Mouse (Mus musculus): ENCODE data around the gene Hoxd3. TPM values are rescaled to one million over a fixed set of nuclear protein-coding genes. Genes with fewer than 3 reads are reported as not detected.

Gene Hoxd3
- total RNA-seq, 1 experiment: 0.40 TPM

DNA sequence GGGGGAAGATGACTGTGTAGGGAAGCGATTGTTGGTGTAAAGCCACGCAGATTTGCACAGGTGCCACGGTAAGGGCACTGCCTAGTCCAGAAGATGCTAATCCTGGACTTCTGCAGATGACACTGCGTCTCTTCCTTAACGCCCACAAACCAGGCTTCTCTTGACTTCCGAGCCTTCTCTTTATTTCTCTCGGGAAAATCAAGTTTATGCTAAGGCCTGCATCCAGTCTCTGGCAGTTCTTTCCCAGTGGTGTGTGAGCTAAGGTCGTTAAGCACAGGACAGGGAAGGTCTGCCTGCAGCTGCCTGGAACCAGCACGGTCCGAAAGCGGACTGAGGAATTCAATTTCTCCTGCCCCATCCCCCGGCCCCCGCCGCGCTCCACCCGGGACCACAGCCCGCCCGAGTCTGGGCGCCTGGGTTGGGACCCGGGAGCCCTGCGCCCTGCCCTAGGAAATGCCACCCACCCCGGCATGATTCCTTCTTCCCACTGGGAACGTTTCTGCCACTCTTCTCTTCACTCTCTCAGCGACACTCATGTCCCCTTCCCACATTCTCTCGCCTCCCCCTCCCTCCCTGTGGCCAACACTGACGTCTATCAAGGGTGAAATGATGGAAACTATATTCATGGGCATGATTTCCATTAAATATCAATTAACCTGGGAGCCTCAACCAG, 7.9 kb upstream of the Hoxd3 start:
- in situ Hi-C loops (cut with MboI; ENCODE audit: low sequenced_read_pairs in 2 of 2, unreplicated experiment in 2 of 2): loop anchor here (5.0 to 25.0 kb wide), 3 partner anchors 438 to 883 kb away; no protein-coding TSS in a partner anchor
- Histone ChIP-seq H3K9me3 (ENCODE audit: control insufficient read depth, insufficient read depth, low read depth, low read length) (no peaks in the 10 kb centered on the region), H3K4me3 (ENCODE audit: insufficient read depth in 1 of 2, low read depth in 1 of 2, low read length in 2 of 2, poor library complexity in 1 of 2, severe bottlenecking in 1 of 2) (no peak overlapping the region; a peak in 1 of 4 replicates), H3K4me1 (ENCODE audit: control insufficient read depth in 2 of 2, insufficient read depth in 2 of 2, low read length in 2 of 2, poor library complexity in 1 of 2) (peaks cover 0 to 7% of the 10 kb centered on the region in 2 experiments; a peak in 1 of 4 replicates), H3K36me3 (ENCODE audit: control insufficient read depth, insufficient read depth, low read length, poor library complexity, severe bottlenecking) (no peaks in the 10 kb centered on the region), H3K9ac (ENCODE audit: insufficient read depth, low read depth, low read length, poor library complexity, severe bottlenecking) (no peak overlapping the region), H3K27ac (ENCODE audit: insufficient read depth, low read depth, low read length, poor library complexity, severe bottlenecking) (no peak overlapping the region)
- TF ChIP-seq ZNF384 (IDR thresholded peaks at IDR 0.05; ENCODE audit: low read depth, low read length) (no peak), HCFC1 (IDR thresholded peaks at IDR 0.05; ENCODE audit: borderline replicate concordance, insufficient read depth, low read length) (no peak), MAFK (IDR thresholded peaks at IDR 0.05; ENCODE audit: insufficient read depth, low read depth, low read length) (no peak), CHD2 (IDR thresholded peaks at IDR 0.05; ENCODE audit: low read depth, low read length) (no peak)
- DNase-seq (ENCODE audit: low read depth, low spot score): no peak

DNA sequence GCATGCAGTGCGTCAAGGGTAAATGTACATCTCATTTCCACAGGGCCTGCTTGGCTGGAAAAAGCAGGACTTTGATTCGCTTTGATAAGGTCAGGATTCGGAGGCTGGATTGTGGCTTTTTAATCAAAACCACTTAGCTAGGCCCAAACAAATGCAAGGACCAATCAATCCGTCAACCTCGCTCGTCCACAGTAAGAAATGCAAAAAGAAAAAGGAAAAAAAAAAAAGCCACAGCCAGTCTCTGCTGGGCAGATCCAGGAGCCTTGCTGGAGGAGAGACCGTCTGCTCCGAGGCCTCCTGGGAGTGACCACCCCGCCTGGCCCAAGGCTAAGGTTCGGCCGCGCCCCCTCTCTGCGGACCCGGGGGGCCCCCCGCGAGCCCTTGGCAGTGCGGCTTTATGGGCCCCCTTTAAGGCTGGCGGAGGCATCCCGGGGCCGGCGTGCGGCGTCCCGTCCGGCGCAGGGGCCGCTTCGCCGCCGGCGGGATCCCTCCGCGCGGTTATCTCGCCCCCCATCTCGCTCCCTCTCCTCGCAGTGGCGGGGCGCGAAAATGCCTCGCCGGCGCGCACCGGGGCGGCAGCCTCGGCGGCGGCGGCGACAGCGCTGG, 7.2 kb upstream of the Hoxd3 start, which contains the start of gene Hoxd8:
Hoxd8 (plus strand) TSS at position 223 of the 606 bp plus-strand sequence.
- no peaks in the 10 kb centered on the region for H3K36me3 ChIP-seq (ENCODE audit: control insufficient read depth, insufficient read depth, low read length, poor library complexity, severe bottlenecking)
- H3K9ac ChIP-seq (ENCODE audit: insufficient read depth, low read depth, low read length, poor library complexity, severe bottlenecking): peak within 1 kb of the TSS; percentile 67
- in situ Hi-C loops (cut with MboI; ENCODE audit: low sequenced_read_pairs in 2 of 2, unreplicated experiment in 2 of 2): loop anchor here (5.0 to 25.0 kb wide), 3 partner anchors 438 to 883 kb away; no protein-coding TSS in a partner anchor
- no peaks in the 10 kb centered on the region for H3K9me3 ChIP-seq (ENCODE audit: control insufficient read depth, insufficient read depth, low read depth, low read length)
- no peak within 1 kb of the TSS for H3K27ac ChIP-seq (ENCODE audit: insufficient read depth, low read depth, low read length, poor library complexity, severe bottlenecking)
- peak within 1 kb of the TSS; percentile 42 to 79; a peak in 3 of 4 replicates for H3K4me3 ChIP-seq (ENCODE audit: insufficient read depth in 1 of 2, low read depth in 1 of 2, low read length in 2 of 2, poor library complexity in 1 of 2, severe bottlenecking in 1 of 2)
- DNase-seq (ENCODE audit: low read depth, low spot score): no peak
- H3K4me1 ChIP-seq (ENCODE audit: control insufficient read depth in 2 of 2, insufficient read depth in 2 of 2, low read length in 2 of 2, poor library complexity in 1 of 2): peaks cover 0 to 5% of the 10 kb centered on the region in 2 experiments; a peak in 1 of 4 replicates
- TF ChIP-seq CHD2 (IDR thresholded peaks at IDR 0.05; ENCODE audit: low read depth, low read length) (no peak), ZNF384 (IDR thresholded peaks at IDR 0.05; ENCODE audit: low read depth, low read length) (peak; percentile 54)

DNA sequence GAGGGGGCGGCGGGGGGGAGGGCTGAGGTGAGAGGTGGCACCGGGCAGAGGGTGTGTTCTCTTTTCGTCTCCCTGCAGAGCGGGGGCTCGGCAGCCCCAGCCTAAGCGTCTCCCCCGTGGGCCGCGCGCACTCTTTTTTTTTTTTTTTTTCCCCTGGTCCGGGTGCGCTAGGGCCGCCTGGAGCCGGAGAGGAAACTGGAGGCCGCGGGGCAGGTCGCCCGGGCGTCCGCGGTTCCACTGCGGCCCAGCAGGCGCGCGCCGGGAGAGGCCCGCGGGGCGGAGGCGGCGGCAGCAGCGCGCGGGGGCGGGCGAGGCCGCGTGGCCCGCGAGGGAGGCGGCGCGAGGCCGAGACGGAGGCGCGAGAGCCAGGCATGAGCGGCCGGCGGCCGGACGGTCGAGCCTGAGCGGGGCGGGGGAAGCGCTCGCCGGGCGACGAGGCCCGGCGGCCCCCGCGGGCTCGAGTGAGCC, 6.7 kb upstream of the Hoxd3 start:
- H3K36me3 ChIP-seq (ENCODE audit: control insufficient read depth, insufficient read depth, low read length, poor library complexity, severe bottlenecking): no peaks in the 10 kb centered on the region
- peak overlapping the region; percentile 67 for H3K9ac ChIP-seq (ENCODE audit: insufficient read depth, low read depth, low read length, poor library complexity, severe bottlenecking)
- H3K27ac ChIP-seq (ENCODE audit: insufficient read depth, low read depth, low read length, poor library complexity, severe bottlenecking): no peak overlapping the region
- in situ Hi-C loops (cut with MboI; ENCODE audit: low sequenced_read_pairs in 2 of 2, unreplicated experiment in 2 of 2): loop anchor here (5.0 to 25.0 kb wide), 3 partner anchors 437 to 882 kb away; no protein-coding TSS in a partner anchor
- no peak for DNase-seq (ENCODE audit: low read depth, low spot score)
- no peaks in the 10 kb centered on the region for H3K9me3 ChIP-seq (ENCODE audit: control insufficient read depth, insufficient read depth, low read depth, low read length)
- no peak for TF ChIP-seq ZC3H11A (IDR thresholded peaks at IDR 0.05; ENCODE audit: borderline replicate concordance, low read depth, low read length)
- TF ChIP-seq ZNF384 (IDR thresholded peaks at IDR 0.05; ENCODE audit: low read depth, low read length): 0 out of 2 replicates have a peak, but pooled peaks have one; percentile 24
- no peak for TF ChIP-seq CHD2 (IDR thresholded peaks at IDR 0.05; ENCODE audit: low read depth, low read length)
- TF ChIP-seq MAFK (IDR thresholded peaks at IDR 0.05; ENCODE audit: insufficient read depth, low read depth, low read length): no peak
- no peak for TF ChIP-seq HCFC1 (IDR thresholded peaks at IDR 0.05; ENCODE audit: borderline replicate concordance, insufficient read depth, low read length)
- H3K4me1 ChIP-seq (ENCODE audit: control insufficient read depth in 2 of 2, insufficient read depth in 2 of 2, low read length in 2 of 2, poor library complexity in 1 of 2): peaks cover 0 to 5% of the 10 kb centered on the region in 2 experiments; a peak in 1 of 4 replicates
- H3K4me3 ChIP-seq (ENCODE audit: insufficient read depth in 1 of 2, low read depth in 1 of 2, low read length in 2 of 2, poor library complexity in 1 of 2, severe bottlenecking in 1 of 2): peak overlapping the region; percentile 42 to 79; a peak in 3 of 4 replicates

DNA sequence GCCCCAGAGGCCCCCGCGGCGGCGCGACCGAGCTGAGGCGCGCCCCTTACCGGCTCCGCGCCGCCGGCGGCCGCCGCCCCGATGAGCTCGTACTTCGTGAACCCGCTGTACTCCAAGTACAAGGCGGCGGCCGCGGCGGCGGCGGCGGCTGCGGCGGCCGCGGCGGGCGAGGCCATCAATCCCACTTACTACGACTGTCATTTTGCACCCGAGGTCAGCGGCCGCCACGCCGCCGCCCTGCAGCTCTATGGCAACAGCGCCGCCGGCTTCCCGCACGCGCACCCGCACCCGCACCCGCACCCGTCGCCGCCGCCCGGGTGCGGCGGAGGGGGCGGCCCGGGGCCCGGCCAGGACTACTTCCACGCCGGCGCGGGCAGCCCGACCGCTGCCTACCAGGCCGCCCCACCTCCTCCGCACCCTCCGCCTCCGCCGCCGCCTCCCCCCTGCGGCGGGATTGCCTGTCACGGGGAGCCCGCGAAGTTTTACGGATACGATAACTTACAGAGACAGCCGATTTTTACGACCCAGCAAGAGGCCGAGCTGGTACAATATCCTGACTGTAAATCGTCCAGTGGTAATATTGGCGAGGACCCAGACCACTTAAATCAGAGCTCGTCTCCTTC, 6.1 kb upstream of the Hoxd3 start:
- no peak for DNase-seq (ENCODE audit: low read depth, low spot score)
- Histone ChIP-seq H3K36me3 (ENCODE audit: control insufficient read depth, insufficient read depth, low read length, poor library complexity, severe bottlenecking) (no peaks in the 10 kb centered on the region), H3K27ac (ENCODE audit: insufficient read depth, low read depth, low read length, poor library complexity, severe bottlenecking) (no peak overlapping the region), H3K9ac (ENCODE audit: insufficient read depth, low read depth, low read length, poor library complexity, severe bottlenecking) (peak overlapping the region; percentile 67), H3K4me3 (ENCODE audit: insufficient read depth in 1 of 2, low read depth in 1 of 2, low read length in 2 of 2, poor library complexity in 1 of 2, severe bottlenecking in 1 of 2) (peak overlapping the region; percentile 18 to 79), H3K4me1 (ENCODE audit: control insufficient read depth in 2 of 2, insufficient read depth in 2 of 2, low read length in 2 of 2, poor library complexity in 1 of 2) (peaks cover 0 to 5% of the 10 kb centered on the region in 2 experiments; a peak in 1 of 4 replicates), H3K9me3 (ENCODE audit: control insufficient read depth, insufficient read depth, low read depth, low read length) (no peaks in the 10 kb centered on the region)
- TF ChIP-seq CHD2 (IDR thresholded peaks at IDR 0.05; ENCODE audit: low read depth, low read length) (no peak), ZC3H11A (IDR thresholded peaks at IDR 0.05; ENCODE audit: borderline replicate concordance, low read depth, low read length) (no peak), HCFC1 (IDR thresholded peaks at IDR 0.05; ENCODE audit: borderline replicate concordance, insufficient read depth, low read length) (no peak), MAFK (IDR thresholded peaks at IDR 0.05; ENCODE audit: insufficient read depth, low read depth, low read length) (no peak), ZNF384 (IDR thresholded peaks at IDR 0.05; ENCODE audit: low read depth, low read length) (no peak)
- in situ Hi-C loops (cut with MboI; ENCODE audit: low sequenced_read_pairs in 2 of 2, unreplicated experiment in 2 of 2): loop anchor here (25.0 kb wide), 2 partner anchors 607 to 882 kb away; no protein-coding TSS in a partner anchor

All from ES-E14 (cell line).